Mouse (Mus musculus): ENCODE measurements around the gene Rbpms2.

The Rbpms2 gene

DNA sequence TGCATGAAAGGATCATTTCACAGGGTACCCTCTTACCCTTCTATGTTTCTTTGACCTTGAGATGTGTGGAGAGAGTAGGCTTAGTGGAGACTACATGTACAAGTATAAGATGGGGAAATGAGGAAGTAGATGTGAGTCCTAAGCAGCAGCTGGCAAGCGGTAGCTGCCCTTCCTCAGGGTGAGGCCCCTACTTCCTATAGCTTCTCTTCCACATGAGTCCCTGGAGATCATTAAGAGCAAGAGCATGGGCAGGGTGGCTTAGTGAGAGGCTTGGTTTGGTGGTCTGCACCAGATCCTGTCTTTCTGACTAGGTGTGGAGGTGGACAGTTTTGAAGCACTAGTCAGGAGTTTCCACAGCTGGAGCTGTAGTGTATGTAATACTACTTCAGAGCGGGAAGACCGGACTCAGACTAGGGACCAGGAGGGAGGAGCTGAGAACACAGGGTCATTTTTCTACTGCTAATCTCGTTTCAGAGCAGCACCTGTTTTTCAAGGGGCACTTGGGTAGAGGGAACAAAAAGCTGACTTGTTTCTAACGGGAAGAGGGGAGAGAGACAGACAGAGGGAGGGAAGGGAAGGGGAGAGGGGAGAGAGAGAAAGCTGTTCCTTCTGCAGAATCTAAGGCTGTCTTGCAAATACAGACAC lies 63.6 kb downstream of the Rbpms2 start:
- no peak for DNase-seq (ENCODE audit: low spot score in 2 of 2)

GRCm38 (mm10) chr9:65695646-65696045 lies 66.2 kb downstream of the Rbpms2 start:
- peak; percentile 59 to 81 for DNase-seq (ENCODE audit: low spot score in 2 of 2)

- DNase-seq (ENCODE audit: low spot score in 2 of 2): no peak
Measured at GRCm38 (mm10) chr9:65696337-65696736, 66.9 kb downstream of the Rbpms2 start.

DNA sequence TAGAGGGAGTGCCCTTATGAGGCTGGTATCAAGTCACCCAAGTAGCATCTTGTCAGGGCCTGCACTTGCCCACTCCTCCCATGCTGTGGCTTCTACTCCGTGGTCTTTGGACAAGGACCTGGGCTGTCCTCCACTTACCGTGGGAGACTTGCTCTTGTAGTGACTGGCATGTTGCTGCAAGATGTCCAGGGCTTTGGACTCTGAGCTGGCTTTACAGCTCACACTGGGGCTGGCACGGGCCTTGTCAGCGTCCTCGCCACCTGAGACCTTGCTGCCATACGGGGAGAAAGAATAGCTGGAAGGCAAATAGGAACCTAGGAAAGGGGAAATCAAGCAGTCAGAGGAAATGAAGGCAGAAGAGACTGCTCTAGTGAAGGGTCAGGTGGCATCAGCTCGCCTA lies 67.9 kb downstream of the Rbpms2 start:
- DNase-seq (ENCODE audit: low spot score in 2 of 2): no peak

DNA sequence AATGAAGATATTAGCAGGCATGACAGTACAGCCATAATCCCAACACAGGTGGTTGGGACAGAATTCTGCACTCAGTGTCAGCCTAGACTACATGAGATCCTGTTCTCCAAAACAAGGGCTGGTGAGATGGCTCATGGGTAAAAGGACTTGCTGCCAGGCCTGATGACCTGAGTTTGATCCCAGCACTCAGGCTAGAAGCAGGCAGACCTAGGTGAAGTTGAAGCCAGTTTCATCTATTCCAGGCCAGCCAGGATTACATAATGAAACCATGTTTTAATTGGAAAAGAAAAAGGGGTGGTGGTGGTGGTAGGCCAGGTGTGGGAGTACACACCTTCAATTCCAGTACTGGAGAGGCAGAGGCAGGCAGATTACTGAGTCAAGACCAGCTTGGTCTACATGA lies 68.5 kb downstream of the Rbpms2 start:
- no peak for DNase-seq (ENCODE audit: low spot score in 2 of 2)

GRCm38 (mm10) chr9:65700504-65700903 lies 71.1 kb downstream of the Rbpms2 start:
- DNase-seq (ENCODE audit: low spot score in 2 of 2): no peak

DNA sequence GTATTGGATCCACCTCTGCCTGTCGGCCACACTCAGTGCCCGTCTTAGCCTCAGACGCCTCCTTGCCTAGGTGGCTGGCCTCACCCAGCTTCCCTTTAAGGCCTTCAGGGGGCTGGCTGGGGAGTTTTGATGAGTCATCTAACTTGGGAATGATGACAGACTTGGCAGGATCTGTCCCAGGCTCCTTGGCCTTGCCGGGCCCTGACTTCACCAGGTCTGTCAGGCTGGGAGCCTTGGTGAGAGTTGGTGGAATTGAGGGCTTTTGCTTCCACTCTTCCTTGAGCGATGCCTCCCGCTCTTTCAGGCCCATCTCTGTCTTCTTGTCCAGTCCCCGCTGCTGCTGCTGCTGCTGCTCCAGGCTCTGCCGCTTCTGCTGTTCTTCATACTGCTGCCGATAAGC lies 72.8 kb downstream of the Rbpms2 start:
- DNase-seq (ENCODE audit: low spot score in 2 of 2): no peak

- no peak for DNase-seq (ENCODE audit: low spot score in 2 of 2)
Measured at GRCm38 (mm10) chr9:65703241-65703640, 73.8 kb downstream of the Rbpms2 start.

DNA sequence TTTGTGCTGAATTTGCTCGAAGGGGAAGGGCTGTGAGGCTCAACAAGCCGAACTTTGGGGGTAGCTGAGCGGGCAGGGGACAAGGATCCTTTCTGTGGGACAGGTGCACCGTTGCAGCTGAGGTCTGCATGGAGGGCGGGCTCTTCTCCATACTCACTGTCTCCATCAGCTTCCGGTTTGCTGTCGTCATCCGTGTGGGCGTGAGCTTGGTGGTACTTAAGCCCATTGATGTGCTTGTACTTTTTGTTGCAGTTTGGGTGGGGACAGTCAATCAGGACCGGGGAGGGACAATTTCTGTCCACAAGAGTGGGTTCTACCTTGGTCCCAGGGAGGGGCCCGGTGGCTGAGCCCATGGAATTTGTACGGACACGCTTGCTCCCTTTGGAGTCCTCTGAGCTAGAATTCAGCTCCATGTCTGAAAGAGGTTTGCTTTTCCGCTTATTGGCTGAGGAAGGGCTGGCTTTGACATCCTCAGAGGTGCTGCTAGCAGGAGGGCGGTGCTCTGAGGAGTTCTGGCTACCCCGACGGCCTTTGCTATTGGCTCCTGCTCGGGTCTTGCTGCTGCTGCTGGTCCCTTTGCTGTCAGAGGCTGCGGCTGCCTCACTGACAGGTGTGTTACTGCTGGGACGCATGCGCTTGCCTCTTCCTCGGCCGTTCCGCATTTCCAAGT lies 74.6 kb downstream of the Rbpms2 start:
- DNase-seq (ENCODE audit: low spot score in 2 of 2): no peak
